Mouse (Mus musculus) gastrocnemius, postnatal 25 days (tissue): ENCODE data around the gene Chst1. TPM values are rescaled to one million over a fixed set of nuclear protein-coding genes. Genes with fewer than 3 reads are reported as not detected.

Experiments
- microRNA-seq, 2 experiments: library from miRNA; unstranded; fragments of <30 nt; microRNA quantifications; one replicate each; pipeline ENCODE4 v1.2.0; 2021; ENCODE audit warnings: borderline replicate concordance in 2 of 2
- total RNA-seq, 2 experiments: library from RNA; stranded (reverse); gene quantifications; 1 replicate in 1 of 2; 2 replicates in 1 of 2; pipeline ENCODE4 v1.2.3; 2021

Gene Chst1
- total RNA-seq, 2 experiments from 2014 or later, result 1.4 to 3.8 TPM

Small RNA genes within 50 kb of the gene (microRNA-seq; reads per million reads assigned to microRNA genes)
- gene Mir7221, result 0 reads per million in 2 experiments
- gene Mir7222, result 0 reads per million in 2 experiments

Other genes with a start within 250 kb of the Chst1 start
- gene Pex16, start 225.0 kb upstream of the Chst1 start, total RNA-seq, result 10 to 100 TPM; 16.7 to 18.9 TPM
- under 1 TPM; 0.54 to 0.88 TPM for gene Large2, start 224.8 kb upstream of the Chst1 start, total RNA-seq
- gene 1700029I15Rik, start 217.2 kb upstream of the Chst1 start, total RNA-seq, result 1 to 10 TPM in 1 of 2 experiments, under 1 TPM in 1; 0.87 to 1.0 TPM
- 1 to 10 TPM; 7.9 to 9.2 TPM for gene Mapk8ip1, start 198.4 kb upstream of the Chst1 start, total RNA-seq
- 10 to 100 TPM; 11.9 to 19.8 TPM for gene Cry2, start 165.7 kb upstream of the Chst1 start, total RNA-seq
- gene Slc35c1, start 139.2 kb upstream of the Chst1 start, total RNA-seq, result 1 to 10 TPM; 5.1 to 5.6 TPM